Mouse (Mus musculus) MEL-GATA-1-ER (cell line): ENCODE results near the gene Frmd4b.

Experiments used
- DNase-seq: peaks from one replicate; pipeline ENCODE4 v3.0.0-alpha.2; 2012; ENCODE audit warnings: low read depth; ENCODE audit errors: extremely low read depth

Frmd4b gene

GRCm38 (mm10) chr6:97293667-97294569, 323.4 kb downstream of the Frmd4b start:
- no peak for DNase-seq

- DNase-seq, result no peak
These were observed 324.4 kb downstream of the Frmd4b start for GRCm38 (mm10) chr6:97292894-97293293.

DNA sequence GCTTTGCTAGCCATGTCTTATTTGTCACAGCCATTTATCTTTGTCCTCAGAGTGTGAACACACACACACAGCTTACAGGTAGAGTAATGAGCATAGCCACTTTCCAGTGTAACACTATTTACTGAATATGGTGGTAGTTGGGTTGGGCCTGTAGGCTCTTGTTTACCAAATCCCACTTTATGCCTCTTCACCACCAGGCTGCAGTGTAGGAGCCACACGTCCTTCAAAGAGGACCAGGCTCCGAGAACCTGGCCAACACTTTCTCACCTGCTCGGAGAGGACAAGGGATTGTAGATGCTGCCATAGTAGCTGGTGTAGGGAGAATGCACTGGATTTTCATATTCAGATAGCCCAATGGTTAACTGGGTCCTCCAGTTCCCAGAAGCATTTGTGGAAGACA, 325.2 kb downstream of the Frmd4b start:
- DNase-seq, result no peak

DNA sequence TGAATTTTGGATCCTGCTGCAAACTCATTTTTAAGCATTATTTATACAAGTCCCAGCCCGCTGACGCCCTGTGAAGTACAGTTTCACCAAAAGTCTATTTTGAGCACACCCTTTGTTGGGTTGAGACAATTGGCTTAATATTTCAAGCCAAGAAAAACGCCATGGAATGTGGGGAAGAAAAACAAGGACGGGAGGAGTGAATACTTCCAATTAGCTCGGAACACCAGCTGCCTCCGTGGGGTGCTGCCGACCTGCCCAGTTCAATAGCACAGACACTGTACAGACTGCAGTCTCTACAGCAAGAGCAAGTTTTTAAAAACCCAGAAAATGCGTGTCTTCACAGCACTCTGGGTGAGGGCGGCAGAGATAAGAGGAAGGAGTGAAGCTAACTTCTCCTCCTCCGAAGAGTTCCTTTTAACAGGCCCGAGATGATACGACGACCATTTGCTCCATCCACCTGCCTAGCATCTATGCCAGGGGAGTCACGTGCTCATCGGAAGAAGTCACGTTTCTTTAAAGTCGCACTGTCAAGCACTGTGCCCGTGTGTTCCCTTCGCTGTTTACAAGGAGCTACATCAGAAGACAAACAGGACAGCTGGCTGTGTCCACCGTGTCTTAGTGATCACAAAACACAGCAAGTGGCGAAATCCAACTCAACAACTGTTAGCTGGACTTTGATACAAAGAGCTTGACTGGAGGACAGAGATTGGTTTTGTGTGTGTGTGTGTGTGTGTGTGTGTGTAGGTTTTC, 326.0 kb downstream of the Frmd4b start:
- no peak for DNase-seq

GRCm38 (mm10) chr6:97290687-97291086, 326.7 kb downstream of the Frmd4b start:
- no peak for DNase-seq

GRCm38 (mm10) chr6:97289838-97290237, 327.5 kb downstream of the Frmd4b start:
- no peak for DNase-seq

DNA sequence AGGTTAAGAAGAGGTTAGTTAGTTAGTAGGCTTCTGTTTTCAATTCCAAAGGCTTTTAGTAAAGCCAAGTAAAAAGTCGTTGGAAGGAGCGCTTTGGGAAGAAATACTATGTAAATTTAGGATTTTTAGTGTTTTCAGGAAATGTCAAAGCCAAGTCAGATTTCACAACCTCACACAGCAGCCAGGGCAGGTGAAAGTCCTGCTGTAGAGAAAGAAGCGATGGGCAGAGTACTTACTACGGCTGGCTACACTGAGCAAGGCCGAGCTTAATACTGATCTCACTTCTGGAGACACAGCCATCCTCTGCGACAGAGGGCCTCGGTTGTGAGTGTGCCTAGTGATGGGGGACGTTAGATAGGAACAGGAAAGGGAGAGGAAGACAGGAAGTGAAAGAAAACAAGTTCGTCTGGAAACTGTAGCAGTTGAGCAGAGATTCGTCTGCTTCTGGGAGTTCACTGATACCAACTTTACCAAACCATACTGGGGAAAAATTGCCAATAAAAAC, 328.0 kb downstream of the Frmd4b start:
- no peak for DNase-seq

- DNase-seq, result no peak
These were observed 329.1 kb downstream of the Frmd4b start for GRCm38 (mm10) chr6:97288047-97288855.

DNA sequence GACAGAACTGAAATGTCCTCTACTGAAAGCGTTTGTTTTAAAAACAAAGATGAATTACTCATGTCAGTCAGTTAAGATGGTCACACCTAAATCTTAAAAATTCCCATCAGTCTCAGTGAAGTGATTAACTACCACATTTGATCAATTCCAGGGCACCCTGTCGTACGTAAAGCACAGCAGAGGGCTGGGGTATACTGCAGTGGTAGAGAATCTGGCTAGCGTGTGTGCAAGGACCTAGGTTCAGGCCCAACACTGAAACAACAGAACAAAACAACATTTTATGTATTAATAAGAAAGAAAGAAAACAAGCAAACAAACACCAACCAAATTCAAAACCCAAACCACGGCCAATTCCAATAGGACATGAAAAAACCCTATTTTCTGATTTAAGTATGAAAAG, 331.0 kb downstream of the Frmd4b start:
- DNase-seq, result no peak

GRCm38 (mm10) chr6:97283676-97284075, 333.7 kb downstream of the Frmd4b start:
- no peak for DNase-seq

GRCm38 (mm10) chr6:97278878-97279277, 338.5 kb downstream of the Frmd4b start:
- DNase-seq, result no peak

DNA sequence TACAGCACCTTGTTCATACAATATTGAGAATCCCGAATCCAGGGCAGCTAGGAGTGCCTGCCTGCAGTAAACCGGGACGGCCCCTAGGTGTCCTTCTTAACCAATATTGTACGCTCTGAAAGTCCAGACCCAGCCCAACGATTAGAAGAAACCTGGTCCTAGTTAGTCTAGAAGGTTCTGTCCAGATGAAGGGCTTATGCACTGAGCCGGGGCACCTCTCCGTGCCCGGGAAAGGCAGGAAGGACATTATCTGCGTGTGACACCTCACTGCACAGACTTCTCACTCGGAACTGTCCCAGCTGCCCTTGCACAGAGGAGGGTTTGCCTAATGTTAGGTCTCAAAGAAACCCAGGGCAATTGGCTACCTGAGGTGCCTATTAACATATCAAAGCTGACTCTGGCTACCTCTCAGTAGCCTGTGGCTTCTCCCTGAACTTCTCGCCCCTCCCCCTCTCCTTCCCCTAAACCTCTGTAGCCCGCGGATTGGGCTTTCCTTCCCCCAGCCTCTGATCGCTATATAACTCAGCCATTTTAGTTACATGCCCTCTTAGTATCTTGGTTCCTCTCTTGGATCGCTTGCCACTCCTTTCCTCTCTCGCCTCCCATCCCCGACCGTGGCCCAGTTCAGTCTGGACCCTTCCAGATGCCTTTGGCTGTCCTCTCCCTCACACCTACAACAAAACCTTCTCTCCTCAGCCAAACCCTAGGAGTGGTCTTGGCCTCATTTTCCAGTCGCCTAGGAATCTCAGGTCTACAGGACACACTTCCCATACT, 339.1 kb downstream of the Frmd4b start:
- peak; percentile 61 for DNase-seq

- no peak for DNase-seq
These were observed 340.3 kb downstream of the Frmd4b start for GRCm38 (mm10) chr6:97276890-97277497.

- no peak for DNase-seq
These were observed 341.0 kb downstream of the Frmd4b start for GRCm38 (mm10) chr6:97276366-97276765.

GRCm38 (mm10) chr6:97275760-97276159, 341.6 kb downstream of the Frmd4b start:
- no peak for DNase-seq

DNA sequence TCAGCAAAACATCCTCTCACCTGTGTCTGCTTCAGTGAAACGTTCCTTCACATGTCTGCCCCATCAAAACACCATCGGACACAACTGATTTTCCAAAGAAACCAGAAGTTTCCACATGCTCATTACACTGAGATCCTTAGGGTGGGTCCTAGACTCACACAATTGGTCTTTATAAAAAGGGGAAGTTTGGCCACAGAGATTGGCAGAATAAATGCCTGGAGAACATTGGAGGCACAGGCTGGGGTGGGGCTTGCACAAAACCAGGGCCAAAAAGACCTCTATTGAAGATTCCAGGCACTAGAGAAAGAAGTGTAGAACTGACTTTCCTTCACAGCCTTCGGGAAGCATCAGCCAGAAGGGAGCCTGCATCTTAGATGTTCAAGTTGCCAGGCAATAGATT, 343.6 kb downstream of the Frmd4b start:
- DNase-seq, result no peak

GRCm38 (mm10) chr6:97273058-97273710, 344.2 kb downstream of the Frmd4b start:
- DNase-seq, result no peak

DNA sequence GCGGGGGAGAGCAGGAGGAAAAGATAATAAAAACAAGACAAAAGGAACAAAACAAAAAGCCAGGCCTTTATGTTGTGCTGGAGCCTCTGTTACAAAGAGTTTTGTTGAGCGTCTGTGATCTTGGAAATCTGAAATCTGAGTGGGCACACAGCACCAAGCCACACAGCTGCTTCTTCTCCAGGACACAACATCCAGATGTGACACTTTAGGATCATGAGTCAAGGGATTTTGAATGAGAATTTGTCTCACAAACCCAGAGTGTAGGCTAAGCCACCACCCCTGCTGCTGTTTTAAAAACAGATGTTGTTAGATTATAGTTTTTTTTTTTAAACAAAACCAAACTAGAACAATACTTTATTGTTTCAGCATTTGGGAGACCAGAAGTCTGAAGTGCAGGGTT, 345.0 kb downstream of the Frmd4b start:
- DNase-seq, result no peak

GRCm38 (mm10) chr6:97269596-97269995, 347.7 kb downstream of the Frmd4b start:
- no peak for DNase-seq

DNA sequence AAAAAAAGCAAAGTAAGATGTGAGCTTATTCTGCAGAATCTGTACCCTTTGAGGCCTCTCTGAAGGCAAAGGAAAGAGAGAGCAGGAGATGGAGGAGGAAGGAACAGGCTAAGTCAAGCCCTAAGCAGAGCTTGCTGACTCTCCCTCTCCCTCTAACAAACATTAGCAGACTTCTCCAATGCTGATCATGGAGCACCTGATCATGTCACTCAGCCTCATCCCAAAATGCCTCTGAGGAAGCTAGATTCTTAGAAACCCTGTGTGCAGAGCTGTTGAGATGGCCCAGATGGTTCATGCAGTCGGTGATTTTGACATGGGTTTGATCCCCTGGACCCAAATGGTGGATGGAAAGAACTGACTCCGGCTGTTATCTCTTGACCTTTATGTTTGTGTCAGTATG, 350.2 kb downstream of the Frmd4b start:
- DNase-seq, result no peak
